Mouse (Mus musculus): ENCODE data around the gene Pard3b.
A peak's percentile ranks its signal among the peaks of the same experiment; 100 is the strongest.
"Not testable (repeated sequence)": the region's sequence is repeated elsewhere in the genome, so short reads cannot be mapped to it uniquely, and the experiment has no call there.

Gene Pard3b

GRCm38 (mm10) chr1:62576939-62577590 lies 938.4 kb downstream of the Pard3b start:
- no peak for DNase-seq (ENCODE audit: low spot score in 2 of 2)

GRCm38 (mm10) chr1:62579024-62579765 lies 940.6 kb downstream of the Pard3b start:
- DNase-seq (ENCODE audit: low spot score in 2 of 2) = no peak

- no peak for DNase-seq (ENCODE audit: low spot score in 2 of 2)
Measured at GRCm38 (mm10) chr1:62580314-62580935, 941.8 kb downstream of the Pard3b start.

GRCm38 (mm10) chr1:62582476-62582875 lies 943.9 kb downstream of the Pard3b start:
- no peak for DNase-seq (ENCODE audit: low spot score in 2 of 2)

GRCm38 (mm10) chr1:62587536-62587935 lies 948.9 kb downstream of the Pard3b start:
- DNase-seq (ENCODE audit: low spot score in 2 of 2) = no peak

- DNase-seq (ENCODE audit: low spot score in 2 of 2) = peak in 1 of 2 experiments; percentile 14
Measured at GRCm38 (mm10) chr1:62591296-62592031, 952.8 kb downstream of the Pard3b start.

- DNase-seq (ENCODE audit: low spot score in 2 of 2) = no peak
Measured at GRCm38 (mm10) chr1:62595401-62595800, 956.8 kb downstream of the Pard3b start.

GRCm38 (mm10) chr1:62597751-62598400 lies 959.3 kb downstream of the Pard3b start:
- DNase-seq (ENCODE audit: low spot score in 2 of 2) = no peak

- no peak for DNase-seq (ENCODE audit: low spot score in 2 of 2)
Measured at GRCm38 (mm10) chr1:62598551-62598950, 959.9 kb downstream of the Pard3b start.

- not testable (repeated sequence) for DNase-seq (ENCODE audit: low spot score in 2 of 2)
Measured at GRCm38 (mm10) chr1:62604644-62605043, 966.0 kb downstream of the Pard3b start.

- no peak for DNase-seq (ENCODE audit: low spot score in 2 of 2)
Measured at GRCm38 (mm10) chr1:62618109-62618665, 979.6 kb downstream of the Pard3b start.

GRCm38 (mm10) chr1:62619456-62619855 lies 980.8 kb downstream of the Pard3b start:
- no peak for DNase-seq (ENCODE audit: low spot score in 2 of 2)

- DNase-seq (ENCODE audit: low spot score in 2 of 2) = no peak
Measured at GRCm38 (mm10) chr1:62622447-62622846, 983.8 kb downstream of the Pard3b start.

- DNase-seq (ENCODE audit: low spot score in 2 of 2) = no peak
Measured at GRCm38 (mm10) chr1:62624166-62624565, 985.5 kb downstream of the Pard3b start.

GRCm38 (mm10) chr1:62624836-62625235 lies 986.2 kb downstream of the Pard3b start:
- DNase-seq (ENCODE audit: low spot score in 2 of 2) = no peak

GRCm38 (mm10) chr1:62625332-62625731 lies 986.7 kb downstream of the Pard3b start:
- DNase-seq (ENCODE audit: low spot score in 2 of 2) = no peak

GRCm38 (mm10) chr1:62625819-62626505 lies 987.3 kb downstream of the Pard3b start:
- DNase-seq (ENCODE audit: low spot score in 2 of 2) = no peak

- no peak for DNase-seq (ENCODE audit: low spot score in 2 of 2)
Measured at GRCm38 (mm10) chr1:62629952-62630351, 991.3 kb downstream of the Pard3b start.

- DNase-seq (ENCODE audit: low spot score in 2 of 2) = no peak
Measured at GRCm38 (mm10) chr1:62631511-62632305, 993.1 kb downstream of the Pard3b start.

GRCm38 (mm10) chr1:62632886-62633285 lies 994.3 kb downstream of the Pard3b start:
- DNase-seq (ENCODE audit: low spot score in 2 of 2) = no peak
